Mouse (Mus musculus): Measurements from ENCODE around the gene Meis1.

Meis1 gene

DNA sequence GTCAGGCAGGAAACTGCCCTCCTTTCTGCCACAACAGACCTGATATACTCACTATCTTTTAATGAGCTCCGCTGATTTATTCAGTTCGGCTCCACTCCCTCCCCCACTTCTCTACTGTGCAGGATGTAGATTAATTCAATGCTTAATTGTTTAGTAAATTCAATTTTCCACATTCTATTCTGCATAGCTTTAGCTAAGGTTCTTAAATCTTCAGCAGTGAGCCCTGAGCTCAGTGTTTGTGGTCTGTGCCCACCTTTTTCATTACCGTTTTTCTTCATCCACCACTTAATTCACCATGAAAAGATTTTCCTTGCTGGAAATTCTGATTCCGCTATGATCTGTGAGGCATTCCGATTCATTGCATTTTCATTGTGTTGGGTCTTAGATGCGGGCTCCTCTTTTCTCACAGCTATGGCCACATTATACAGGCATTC is 28.5 kb downstream of the Meis1 start:
- DNase-seq (ENCODE audit: low spot score in 2 of 2): no peak

DNA sequence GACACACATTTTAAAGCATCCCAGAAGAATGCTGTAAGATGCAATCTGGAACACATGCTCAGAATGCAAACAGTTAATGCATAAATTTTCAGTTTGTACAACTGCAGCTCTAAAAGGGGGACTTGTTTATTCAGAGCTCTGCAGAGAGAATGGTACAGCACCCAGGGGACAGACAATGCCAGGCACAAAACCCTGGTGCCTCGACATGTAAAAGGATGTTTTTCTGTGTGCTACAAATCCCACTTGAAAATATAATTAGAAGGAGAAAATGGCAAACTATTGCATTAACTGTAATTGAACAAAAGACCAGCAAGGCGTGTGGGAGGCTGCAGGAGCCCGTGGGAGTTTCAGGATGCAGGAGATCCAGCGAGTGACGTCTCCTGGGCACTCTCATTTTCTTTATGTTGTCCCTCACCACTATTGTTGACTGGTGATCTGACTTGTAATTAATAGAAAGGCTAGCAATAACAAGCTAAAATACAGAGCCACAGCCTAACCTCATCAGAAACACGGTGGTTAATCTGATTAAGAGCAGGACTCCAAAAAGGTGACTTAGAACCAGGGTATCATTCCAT is 29.0 kb downstream of the Meis1 start:
- no peak for DNase-seq (ENCODE audit: low spot score in 2 of 2)

DNA sequence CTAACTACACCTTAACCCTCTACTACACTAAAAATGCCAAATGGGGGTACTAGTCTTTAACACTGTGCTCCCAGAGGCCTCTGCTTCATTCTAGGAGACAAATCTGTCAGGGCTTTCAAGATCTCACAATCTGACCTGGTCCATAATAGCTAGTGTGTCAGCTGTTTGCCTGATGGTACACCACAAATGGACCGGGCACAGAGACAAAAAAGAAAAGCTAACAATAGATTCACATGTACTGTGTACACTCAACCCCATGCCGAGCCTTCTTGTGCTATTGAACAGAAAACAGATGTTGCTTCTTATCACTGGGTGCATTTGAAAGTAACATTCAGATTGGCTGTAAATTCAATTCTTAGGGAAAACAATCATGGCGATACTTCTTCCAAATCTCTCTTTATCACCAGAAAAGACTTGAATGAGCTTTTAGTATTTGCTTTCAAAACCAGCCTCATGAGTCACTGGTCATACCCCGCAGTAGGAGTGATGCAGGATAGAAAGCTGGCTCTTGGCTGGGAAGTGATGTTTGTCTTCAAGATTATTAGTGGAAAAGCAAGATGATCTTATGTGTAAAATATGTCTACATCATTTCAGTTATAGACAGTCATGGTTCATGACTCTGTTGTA is 30.0 kb downstream of the Meis1 start:
- DNase-seq (ENCODE audit: low spot score in 2 of 2): no peak

DNA sequence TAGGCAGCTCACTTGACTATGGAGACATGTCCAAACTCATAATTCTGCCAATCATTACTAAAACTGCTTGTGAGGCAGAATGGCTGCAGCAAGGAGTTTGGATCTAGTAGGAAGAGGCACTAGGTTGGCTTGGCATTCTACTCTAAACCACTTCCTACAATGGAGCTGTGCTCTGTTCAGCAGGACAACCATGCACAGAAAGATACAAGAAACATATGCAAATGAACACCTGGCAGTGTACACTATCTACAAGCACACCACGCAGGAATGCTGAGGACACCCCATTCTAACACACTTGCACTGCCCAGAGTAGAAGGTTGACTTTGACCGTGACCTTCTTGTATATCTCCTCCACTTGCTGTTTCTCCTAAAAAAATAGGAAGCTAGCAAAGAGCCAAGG is 35.0 kb downstream of the Meis1 start:
- no peak for DNase-seq (ENCODE audit: low spot score in 2 of 2)

DNA sequence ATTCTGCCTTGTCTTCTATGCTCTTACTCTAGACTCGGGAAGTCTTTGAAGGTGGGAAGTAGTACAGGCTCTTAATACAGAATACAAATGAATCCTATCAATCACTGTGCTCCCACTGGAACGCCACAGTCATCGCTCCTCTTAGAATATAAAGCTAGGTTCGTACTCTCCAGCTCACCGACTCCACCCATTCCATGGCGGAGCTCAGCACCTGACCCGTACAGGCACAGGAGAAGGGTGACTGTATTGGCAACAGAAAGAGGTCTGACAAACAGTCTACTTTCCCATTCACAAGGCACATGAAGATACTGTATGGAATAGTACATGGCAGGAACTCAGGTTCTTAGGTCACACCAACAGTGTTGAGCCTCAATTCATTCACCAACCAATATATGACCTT is 35.5 kb downstream of the Meis1 start:
- no peak for DNase-seq (ENCODE audit: low spot score in 2 of 2)

DNA sequence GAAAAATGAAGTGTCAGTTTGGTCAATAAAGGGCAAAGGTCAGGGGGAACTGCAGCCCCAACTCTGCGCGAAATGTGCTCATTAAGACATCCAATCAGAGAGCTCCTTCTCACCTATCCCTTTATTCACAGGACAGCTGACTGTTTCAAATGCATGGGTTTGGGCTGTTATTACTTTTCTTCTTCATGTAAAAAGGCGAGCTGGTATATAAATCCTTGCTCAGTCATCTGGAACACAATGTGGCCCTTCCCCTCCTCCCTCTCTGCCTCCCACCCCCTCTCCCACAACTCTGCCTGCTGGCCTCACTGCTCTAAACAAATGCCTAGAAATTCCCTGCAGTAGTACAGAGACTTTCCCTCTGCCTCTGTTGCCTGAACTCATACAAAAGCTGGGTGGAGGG is 36.5 kb downstream of the Meis1 start:
- no peak for DNase-seq (ENCODE audit: low spot score in 2 of 2)

DNA sequence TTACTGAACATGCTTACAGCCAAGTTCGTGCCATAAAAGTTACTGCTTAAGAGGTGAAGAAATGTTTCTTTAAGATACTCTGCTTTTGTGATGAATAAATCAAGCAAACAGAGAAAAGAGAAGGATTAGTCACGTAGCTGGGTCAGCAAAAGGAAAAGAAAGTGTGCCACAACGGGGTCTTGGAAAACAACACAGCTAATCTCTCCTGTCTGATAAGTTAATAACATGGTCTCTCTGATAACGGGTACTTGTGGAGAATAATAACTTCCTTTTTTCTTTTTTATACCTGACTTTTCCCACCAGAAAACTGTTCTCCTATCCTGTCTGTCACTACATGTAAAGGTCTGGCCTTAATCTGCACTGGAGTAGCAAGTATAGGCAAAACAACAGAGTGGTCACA is 37.4 kb downstream of the Meis1 start:
- no peak for DNase-seq (ENCODE audit: low spot score in 2 of 2)

DNA sequence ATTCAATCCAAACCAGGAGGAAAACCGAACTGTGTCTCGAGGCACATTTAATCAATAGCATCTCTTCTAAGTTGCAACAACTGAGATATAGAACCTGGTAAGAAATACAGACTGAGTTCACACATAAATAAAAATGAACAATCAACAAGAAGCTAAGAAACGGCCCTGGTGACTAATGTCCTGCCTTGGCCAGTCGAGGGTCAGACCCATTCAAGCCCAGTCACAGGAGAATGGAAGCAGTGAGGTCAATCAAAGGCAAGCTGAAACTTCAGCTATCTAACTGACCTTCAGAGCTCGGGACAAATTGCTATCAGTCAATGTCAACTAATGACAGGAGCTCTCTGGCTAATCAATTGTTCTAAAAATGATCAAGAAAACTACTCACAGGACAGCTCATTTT is 38.2 kb downstream of the Meis1 start:
- DNase-seq (ENCODE audit: low spot score in 2 of 2): no peak

- no peak for DNase-seq (ENCODE audit: low spot score in 2 of 2)
Measured at GRCm38 (mm10) chr11:18975087-18975486, 43.7 kb downstream of the Meis1 start.

- DNase-seq (ENCODE audit: low spot score in 2 of 2): no peak
Measured at GRCm38 (mm10) chr11:18973808-18974207, 45.0 kb downstream of the Meis1 start.

GRCm38 (mm10) chr11:18972968-18973367 is 45.8 kb downstream of the Meis1 start:
- no peak for DNase-seq (ENCODE audit: low spot score in 2 of 2)

- DNase-seq (ENCODE audit: low spot score in 2 of 2): no peak
Measured at GRCm38 (mm10) chr11:18971551-18971950, 47.2 kb downstream of the Meis1 start.

DNA sequence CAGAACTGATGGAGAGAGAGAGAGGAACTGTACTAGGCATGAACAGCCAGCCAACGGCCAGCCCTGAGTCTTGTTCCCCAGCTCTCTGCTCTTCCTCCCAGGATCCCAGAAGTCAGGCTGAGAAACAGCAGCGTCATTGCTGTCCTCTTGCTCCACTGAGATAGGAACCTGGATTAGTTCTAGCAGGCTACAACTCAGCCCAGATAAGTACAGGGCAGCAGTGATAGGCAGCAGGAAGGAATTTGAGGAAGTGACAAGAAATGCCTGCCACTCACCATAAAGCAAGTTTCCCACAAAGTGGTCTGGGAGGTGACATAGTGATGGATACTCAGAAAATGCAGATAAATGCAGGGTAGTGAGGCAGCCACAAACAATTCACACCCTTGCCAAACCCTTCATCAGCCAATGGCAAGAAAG is 48.9 kb downstream of the Meis1 start:
- DNase-seq (ENCODE audit: low spot score in 2 of 2): no peak

GRCm38 (mm10) chr11:18964418-18964817 is 54.4 kb downstream of the Meis1 start:
- DNase-seq (ENCODE audit: low spot score in 2 of 2): no peak

DNA sequence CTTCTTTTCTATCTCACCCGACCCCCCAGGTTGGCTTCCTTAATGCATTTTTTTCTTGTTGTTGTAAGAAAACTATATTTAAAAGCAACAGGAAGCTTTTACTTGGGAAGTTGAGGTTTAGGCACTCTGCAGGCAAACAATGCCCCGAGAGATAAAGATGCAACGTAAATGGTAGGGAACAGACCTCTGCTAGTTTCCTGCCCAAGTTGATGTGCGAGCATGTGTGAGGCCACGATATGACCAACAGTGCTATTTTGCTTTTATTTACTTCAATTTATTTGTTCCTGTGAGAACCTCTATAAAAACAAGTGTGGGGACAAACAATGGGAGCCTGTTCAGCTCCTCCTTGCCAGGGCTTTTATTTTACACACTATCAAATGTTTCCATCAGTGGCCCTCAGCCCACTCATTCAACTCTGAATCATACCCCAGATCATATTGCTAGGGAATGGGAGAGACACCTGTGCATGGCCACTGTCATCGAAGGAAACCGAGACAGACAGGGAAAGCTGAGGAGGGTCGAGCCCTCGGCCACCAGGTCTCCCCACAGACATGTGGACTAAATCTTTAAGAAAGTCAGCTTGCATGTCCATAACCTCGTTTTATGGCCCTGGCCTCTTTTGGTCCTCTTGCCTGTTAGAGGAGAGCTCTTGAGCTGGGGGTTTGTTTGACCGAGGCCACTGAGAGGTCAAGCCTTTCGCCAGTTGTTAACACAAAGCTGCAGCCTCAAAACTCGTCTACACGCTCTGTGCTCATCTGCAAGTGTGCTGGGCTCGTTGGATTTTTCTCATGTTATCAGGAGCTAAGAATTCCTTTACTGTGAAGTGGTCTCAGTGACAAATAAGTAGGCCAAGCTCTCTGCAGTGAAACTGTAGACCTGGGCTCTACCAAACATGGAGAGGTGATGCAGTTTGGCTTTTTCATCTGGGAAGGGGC is 55.3 kb downstream of the Meis1 start:
- DNase-seq (ENCODE audit: low spot score in 2 of 2): no peak

DNA sequence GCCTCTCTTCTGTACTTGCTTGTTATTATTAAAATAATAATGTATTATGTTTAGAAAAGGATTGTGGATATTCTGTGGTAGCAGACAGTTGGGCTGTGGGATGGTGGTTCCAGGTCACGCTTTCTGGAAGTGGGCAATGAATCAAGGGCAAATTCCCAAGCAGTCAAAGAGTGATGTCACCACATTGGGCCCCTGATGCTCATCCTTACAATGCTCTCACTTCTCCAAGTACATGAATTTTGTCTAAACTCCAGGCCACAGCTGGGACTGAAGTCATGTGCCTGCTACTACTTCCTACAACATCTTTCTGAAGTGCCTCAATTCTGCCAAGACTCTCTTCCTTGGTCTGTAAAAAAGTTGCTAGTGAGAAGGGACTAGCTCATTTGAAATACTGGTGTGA is 59.3 kb downstream of the Meis1 start:
- DNase-seq (ENCODE audit: low spot score in 2 of 2): no peak

DNA sequence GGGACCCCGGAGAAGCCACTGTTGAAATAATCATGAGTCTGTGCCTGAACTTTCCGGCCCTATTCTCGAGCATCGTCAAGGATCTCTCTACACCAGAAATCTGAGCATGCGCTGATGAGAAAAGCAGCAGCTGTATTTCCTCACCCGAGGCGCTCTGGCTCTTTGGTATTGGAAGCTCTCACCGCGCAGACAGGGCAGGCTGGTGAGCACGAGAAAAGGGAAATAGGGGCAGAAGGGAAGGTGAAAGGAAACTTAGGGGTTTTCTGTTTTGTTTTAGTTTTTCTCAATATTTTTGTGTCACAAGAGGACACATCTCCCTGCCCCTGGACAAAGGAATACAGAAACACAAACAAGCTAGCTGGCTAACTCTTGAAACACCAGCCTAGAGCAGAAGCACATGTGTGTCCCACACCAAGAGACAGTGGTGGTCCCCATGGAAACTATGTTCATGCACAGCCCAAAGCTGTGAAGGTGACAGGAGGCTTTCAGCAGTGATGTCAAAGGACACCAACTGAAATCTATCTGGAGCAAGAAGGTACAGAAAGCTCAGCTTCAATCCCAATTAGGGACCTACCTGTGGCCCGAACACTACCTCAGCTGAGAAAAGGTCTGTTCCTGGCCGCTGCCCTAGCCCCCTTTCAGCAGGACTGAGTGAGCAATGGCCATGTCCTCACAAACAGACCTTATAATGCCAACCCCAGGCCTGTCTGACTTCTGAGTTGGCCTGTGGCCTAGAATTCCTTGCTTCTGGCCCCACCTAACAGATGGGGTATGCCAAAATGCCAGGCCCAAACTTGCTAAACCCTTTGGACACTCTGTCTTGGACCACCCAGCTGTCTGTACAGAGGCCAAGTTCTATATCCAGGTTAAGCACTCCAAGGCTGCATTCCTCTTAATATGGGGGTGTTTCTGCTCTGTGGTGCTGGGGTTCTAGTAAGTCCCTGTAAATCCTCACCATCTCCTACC is 60.7 kb downstream of the Meis1 start:
- DNase-seq (ENCODE audit: low spot score in 2 of 2): peak in 1 of 2 experiments; percentile 35

GRCm38 (mm10) chr11:18957097-18957804 is 61.5 kb downstream of the Meis1 start:
- no peak for DNase-seq (ENCODE audit: low spot score in 2 of 2)

GRCm38 (mm10) chr11:18955969-18956368 is 62.8 kb downstream of the Meis1 start:
- peak in 1 of 2 experiments; percentile 34 for DNase-seq (ENCODE audit: low spot score in 2 of 2)

DNA sequence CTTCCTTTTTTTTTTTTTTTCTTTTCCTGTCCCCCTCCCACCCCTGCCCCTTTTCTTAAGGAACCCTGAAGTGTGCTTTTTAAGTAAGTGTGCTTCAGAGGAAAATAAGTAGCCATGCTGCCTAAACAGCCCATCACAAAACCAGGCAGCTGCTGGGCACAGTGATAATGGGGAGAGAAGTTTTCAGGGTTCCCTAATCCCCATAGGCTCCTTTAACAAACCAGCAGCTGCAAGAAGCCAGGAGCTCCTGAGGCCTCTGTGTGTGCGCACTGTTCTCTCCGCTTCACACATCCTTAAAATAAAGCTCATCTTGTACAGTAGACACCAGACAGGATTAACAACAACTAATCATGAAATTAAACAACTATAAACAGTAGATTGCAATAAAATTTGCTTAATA is 63.9 kb downstream of the Meis1 start:
- no peak for DNase-seq (ENCODE audit: low spot score in 2 of 2)

DNA sequence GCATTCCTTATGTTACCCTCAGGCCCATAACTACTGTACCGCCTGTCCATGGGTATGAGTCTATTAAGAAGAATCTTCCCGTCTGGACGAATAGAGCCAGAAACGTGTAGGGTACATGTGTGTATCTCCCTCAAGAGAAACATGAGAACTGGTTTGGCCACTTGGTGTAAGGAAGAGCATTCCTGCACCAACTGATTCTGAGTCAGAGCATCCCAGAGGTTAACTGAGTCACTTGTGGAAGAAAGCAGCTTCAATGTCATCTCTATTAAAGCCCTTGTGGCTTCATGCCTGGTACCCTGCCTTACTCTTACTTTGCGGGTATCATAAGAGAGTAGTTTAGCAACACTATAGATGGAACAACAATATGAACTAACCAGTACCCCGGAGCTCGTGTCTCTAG is 64.9 kb downstream of the Meis1 start:
- DNase-seq (ENCODE audit: low spot score in 2 of 2): no peak

All from urinary bladder, adult 18-20 months (tissue).